Mouse (Mus musculus): ENCODE results near the gene Ubr1. TPM values are rescaled to one million over a fixed set of nuclear protein-coding genes. Genes with fewer than 3 reads are reported as not detected.

Gene Ubr1
- polyA plus RNA-seq, 1 experiment from 2014 or later: 22.7 TPM

DNA sequence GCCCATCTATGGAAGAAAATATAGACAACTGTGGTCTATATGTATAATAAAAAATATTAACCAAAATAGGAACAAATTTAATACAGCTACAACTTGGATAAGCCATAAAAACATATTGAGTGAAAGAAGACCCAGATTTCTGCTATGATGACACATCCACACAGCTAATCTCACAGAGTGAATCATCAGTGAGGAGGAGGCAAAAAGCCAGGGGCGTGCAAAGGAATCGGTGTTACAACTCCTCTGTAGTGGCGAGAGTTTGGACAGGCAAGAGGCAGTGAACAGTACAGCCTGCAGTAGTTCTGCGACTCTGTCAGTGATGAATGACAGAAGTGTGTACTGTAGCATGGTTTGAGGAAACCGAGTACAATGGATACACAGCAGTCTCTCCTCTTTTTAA lies 103.2 kb downstream of the Ubr1 start:
- no peaks in the 10 kb centered on the region for H3K9me3 ChIP-seq
- 88% methylated on average over 5 of the region's 5 CpGs for WGBS
- DNase-seq (ENCODE audit: low spot score): no peak
- peaks cover 75% of the 10 kb centered on the region for H3K36me3 ChIP-seq
- no peak overlapping the region for H3K27ac ChIP-seq
- no peaks in the 10 kb centered on the region for H3K4me1 ChIP-seq
- H3K27me3 ChIP-seq (ENCODE audit: insufficient read depth, poor library complexity, severe bottlenecking): no peaks in the 10 kb centered on the region
- H3K4me3 ChIP-seq: no peak overlapping the region

DNA sequence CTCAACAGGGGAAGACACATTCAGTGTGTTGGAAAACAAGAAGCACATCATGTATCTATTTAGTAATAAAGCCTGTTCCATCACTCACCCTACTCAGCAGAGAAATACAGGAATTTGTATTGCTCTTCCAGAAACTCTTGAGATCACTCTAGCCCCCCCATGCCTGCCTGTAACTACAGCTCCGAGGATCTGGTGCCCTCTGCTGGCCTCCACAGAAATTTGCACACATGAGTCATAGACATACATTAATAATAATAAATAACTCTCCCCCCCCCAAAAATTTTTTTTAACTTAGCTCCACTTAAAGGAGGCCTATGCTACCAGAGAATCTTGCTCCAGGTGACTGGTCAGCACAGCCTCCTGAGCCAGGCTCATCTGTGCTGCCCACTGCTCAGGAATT lies 104.0 kb downstream of the Ubr1 start:
- H3K36me3 ChIP-seq: peaks cover 78% of the 10 kb centered on the region
- WGBS: 27% methylated on average over 1 of the region's 1 CpGs
- H3K27me3 ChIP-seq (ENCODE audit: insufficient read depth, poor library complexity, severe bottlenecking): no peaks in the 10 kb centered on the region
- H3K27ac ChIP-seq: no peak overlapping the region
- no peak for DNase-seq (ENCODE audit: low spot score)
- H3K4me3 ChIP-seq: no peak overlapping the region
- no peaks in the 10 kb centered on the region for H3K9me3 ChIP-seq
- no peaks in the 10 kb centered on the region for H3K4me1 ChIP-seq

DNA sequence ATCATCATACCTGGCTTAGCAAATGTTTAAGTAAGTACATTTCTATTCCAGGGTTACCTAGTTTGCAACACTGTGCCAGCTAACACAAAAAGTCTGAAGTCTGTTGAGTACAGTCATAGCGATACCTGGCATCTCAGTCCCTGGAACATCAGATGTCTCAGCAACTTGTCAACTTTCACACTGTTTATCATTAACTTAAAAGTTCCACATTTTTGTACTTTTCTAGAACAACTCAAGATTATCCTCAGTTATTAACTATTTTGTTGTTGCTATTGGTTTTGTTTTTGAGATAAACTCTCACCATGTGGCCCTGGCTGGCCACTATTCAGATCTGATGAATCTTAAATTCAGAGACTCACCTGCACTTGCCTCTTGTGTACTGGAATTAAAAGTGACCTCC lies 107.1 kb downstream of the Ubr1 start:
- Histone ChIP-seq H3K36me3 (peaks cover 75% of the 10 kb centered on the region), H3K9me3 (no peaks in the 10 kb centered on the region), H3K4me3 (no peak overlapping the region), H3K4me1 (no peaks in the 10 kb centered on the region), H3K27me3 (ENCODE audit: insufficient read depth, poor library complexity, severe bottlenecking) (no peaks in the 10 kb centered on the region), H3K27ac (no peak overlapping the region)
- DNase-seq (ENCODE audit: low spot score): no peak
- 98% methylated on average over 1 of the region's 1 CpGs for WGBS

DNA sequence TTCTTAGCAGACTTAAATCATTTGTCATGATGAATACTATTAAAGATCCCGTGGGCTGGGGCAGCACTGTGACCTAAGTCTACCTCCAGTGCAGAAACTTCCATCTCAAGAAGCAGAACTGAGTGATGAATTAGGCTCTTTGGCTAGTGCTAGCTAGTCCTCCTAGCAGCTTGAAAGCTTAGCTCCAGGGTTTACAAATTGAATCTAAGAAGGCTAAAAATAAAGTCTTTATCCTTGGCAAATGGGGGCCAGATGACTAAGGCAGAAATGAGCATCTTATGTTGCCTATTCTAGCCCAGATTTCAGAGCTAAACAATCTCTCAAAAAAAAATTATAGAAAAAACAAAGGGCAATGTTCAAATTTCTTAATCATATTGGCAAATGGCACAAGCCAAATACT lies 109.8 kb downstream of the Ubr1 start:
- no peak overlapping the region for H3K27ac ChIP-seq
- H3K36me3 ChIP-seq: peaks cover 55% of the 10 kb centered on the region
- no peaks in the 10 kb centered on the region for H3K9me3 ChIP-seq
- DNase-seq (ENCODE audit: low spot score): no peak
- no peak overlapping the region for H3K4me3 ChIP-seq
- WGBS: 85% methylated on average over 1 of the region's 1 CpGs
- no peaks in the 10 kb centered on the region for H3K27me3 ChIP-seq (ENCODE audit: insufficient read depth, poor library complexity, severe bottlenecking)
- H3K4me1 ChIP-seq: no peaks in the 10 kb centered on the region

DNA sequence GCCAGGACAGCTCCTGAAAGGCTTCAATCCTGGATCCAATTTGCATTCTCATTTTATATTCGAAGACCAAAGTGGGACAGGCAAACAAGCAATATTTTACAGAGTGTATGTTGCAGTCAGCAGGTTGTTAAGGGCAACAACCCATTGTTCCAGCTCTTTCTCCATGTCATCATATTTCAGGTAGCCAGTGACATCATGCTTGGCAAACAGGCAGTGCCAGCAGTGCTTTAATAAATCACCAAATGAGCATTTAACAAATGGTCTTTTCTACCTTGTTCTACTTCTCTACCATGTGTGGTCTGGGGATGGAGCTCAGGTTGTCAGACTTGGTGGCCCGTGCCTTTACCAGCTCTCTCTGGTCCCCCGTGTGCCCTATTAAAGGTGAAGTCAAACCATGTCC lies 112.4 kb downstream of the Ubr1 start:
- 80% methylated on average over 3 of the region's 3 CpGs for WGBS
- DNase-seq (ENCODE audit: low spot score): no peak
- no peak overlapping the region for H3K27ac ChIP-seq

DNA sequence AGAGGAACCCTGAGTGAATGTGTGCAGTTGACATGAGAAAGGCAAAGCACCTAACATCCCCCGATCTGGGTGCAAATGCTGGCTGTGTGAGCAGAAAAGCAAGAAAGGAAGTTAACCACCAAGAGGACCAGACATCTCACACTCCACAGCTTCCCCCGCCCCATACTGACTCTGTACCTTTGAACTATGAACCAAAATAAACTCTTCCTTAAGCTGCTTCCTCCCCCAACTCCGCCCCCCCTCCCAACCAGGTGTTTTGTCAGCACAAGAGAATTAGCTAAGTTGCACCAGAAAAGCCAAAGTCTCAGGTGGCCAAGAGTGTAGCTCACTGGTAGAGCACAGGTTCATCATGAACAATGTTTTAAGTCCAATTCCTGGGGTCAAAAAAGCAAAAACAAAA lies 117.4 kb downstream of the Ubr1 start:
- peaks cover 9% of the 10 kb centered on the region for H3K4me1 ChIP-seq
- no peaks in the 10 kb centered on the region for H3K27me3 ChIP-seq (ENCODE audit: insufficient read depth, poor library complexity, severe bottlenecking)
- no peak overlapping the region for H3K27ac ChIP-seq
- WGBS: 77% methylated on average over 3 of the region's 3 CpGs
- DNase-seq (ENCODE audit: low spot score): no peak
- no peaks in the 10 kb centered on the region for H3K9me3 ChIP-seq
- H3K36me3 ChIP-seq: no peaks in the 10 kb centered on the region
- H3K4me3 ChIP-seq: no peak overlapping the region

More for the DNA sequence above, 112.4 kb downstream of the Ubr1 start:
- no peaks in the 10 kb centered on the region for H3K27me3 ChIP-seq (ENCODE audit: insufficient read depth, poor library complexity, severe bottlenecking)
- H3K4me3 ChIP-seq: no peak overlapping the region
- no peaks in the 10 kb centered on the region for H3K4me1 ChIP-seq
- no peaks in the 10 kb centered on the region for H3K9me3 ChIP-seq
- peaks cover 30% of the 10 kb centered on the region for H3K36me3 ChIP-seq

DNA sequence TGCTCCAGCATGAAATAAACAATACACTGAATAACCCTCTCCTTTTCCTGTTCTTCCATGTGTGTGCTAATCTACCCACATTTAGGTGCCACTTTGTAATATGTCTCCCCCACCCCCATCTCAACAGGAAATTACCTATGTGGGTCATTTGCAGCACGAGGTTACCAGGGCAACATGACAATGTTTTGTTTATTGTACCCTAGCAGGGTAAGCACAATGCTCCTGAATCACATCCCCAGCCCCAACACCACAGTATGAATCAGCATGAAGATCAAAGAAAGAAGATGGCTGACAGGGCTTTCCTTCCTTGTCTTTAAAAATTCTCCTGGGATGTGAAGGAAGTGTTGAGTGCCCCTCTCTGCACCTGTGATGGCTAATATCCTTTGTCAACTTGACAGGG lies 117.9 kb downstream of the Ubr1 start:
- Histone ChIP-seq H3K9me3 (no peaks in the 10 kb centered on the region), H3K27ac (no peak overlapping the region), H3K4me3 (no peak overlapping the region), H3K4me1 (peaks cover 9% of the 10 kb centered on the region), H3K27me3 (ENCODE audit: insufficient read depth, poor library complexity, severe bottlenecking) (no peaks in the 10 kb centered on the region), H3K36me3 (no peaks in the 10 kb centered on the region)
- 54% methylated on average over 1 of the region's 1 CpGs for WGBS
- DNase-seq (ENCODE audit: low spot score): no peak

DNA sequence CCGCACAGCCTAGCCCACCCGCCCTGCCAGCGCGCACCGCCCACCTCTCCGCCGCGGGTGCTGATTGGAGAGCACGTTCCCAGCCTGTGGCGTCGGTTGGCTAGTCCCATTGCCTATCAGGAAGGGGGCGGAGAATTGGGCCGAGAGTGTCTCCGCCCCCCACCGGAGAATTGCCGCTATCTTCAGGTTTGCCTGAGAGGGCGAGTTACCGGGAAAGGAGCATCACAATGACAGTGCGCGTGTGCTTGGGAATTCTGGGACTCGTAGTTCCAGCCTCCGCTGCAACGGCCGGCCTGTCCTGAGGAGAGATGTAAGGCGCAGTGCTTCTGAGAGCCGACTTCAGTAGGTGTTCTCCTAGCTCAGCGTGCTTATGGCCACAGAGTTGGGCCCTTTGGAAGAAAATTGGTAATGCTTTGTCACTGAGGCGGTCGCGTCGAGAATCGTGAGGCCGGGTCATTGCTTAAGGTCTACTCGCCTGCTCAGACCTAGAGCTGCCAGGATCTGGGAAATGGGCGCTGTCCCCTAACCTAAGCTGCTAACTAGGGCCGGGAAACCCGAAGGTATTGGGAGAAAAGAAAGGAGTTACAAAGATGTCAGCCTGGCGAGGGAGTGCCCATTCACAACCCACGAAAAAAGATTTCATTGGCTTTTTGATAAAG lies 120.0 kb downstream of the Ubr1 start, which contains the start of gene Ttbk2:
Gene Ttbk2 (minus strand): TSS at position 181 of the 659 bp plus-strand sequence.
- H3K9me3 ChIP-seq: no peaks in the 10 kb centered on the region
- H3K4me1 ChIP-seq: peaks cover 9% of the 10 kb centered on the region
- H3K4me3 ChIP-seq: peak within 1 kb of the TSS; percentile 96
- H3K27me3 ChIP-seq (ENCODE audit: insufficient read depth, poor library complexity, severe bottlenecking): no peaks in the 10 kb centered on the region
- H3K27ac ChIP-seq: peak within 1 kb of the TSS; percentile 89
- peak; percentile 99 for DNase-seq (ENCODE audit: low spot score)
- no peaks in the 10 kb centered on the region for H3K36me3 ChIP-seq
- under 1% methylated on average over 39 of the region's 39 CpGs for WGBS

DNA sequence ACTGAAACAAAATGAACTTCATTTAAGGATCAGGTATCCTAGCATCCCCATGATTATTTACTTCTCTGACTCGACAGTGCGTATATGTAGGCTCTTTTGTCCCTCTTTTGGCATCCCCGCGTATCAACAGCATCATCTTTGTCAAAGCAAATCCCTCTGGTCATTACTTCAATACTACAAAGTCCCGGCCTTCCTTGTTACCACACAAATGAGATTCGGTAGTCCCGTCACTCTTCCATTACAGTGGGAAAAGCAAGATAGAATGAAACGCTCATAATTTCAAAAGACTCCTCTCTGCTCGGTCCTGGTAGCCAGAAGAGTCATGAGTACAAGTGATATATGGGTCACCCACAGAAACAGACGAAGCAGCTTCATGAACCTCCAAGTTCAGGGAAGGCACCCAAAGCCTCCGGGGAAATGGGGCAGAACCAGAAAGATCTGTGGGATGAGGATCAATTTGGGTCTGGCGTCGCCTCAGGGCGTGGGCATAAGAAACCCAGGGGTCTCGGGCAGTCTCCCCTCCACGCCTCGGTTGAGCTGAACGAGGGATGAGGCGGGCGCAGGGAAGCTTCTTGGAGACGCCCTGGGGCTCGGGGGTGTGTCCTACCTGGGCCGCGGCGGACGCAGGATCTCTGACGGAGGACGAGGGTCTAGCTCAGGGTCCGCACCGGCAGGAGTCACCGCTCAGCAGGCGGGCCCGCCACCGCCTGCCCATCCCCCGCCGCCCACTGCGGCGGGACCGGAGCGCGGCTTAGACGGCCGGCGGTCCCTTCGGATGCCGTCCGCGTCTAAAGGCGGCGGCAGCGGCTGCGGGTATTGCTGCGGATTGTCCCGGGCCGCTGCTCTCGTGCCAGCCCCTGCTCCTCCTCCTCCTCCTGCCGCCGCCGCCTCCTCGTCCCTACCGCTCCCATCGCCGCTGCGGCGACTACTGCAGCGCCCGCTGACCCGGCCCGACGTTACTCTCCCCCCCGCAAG lies 120.8 kb downstream of the Ubr1 start, which contains the start of gene Cdan1:
Gene Cdan1 (minus strand): TSS at position 680 of the 975 bp plus-strand sequence.
- peak within 1 kb of the TSS; percentile 96 for H3K4me3 ChIP-seq
- WGBS: under 1% methylated on average over 71 of the region's 71 CpGs
- no peaks in the 10 kb centered on the region for H3K36me3 ChIP-seq
- H3K9me3 ChIP-seq: no peaks in the 10 kb centered on the region
- H3K27me3 ChIP-seq (ENCODE audit: insufficient read depth, poor library complexity, severe bottlenecking): no peaks in the 10 kb centered on the region
- H3K4me1 ChIP-seq: peaks cover 9% of the 10 kb centered on the region
- peak; percentile 83 for DNase-seq (ENCODE audit: low spot score)
- peak within 1 kb of the TSS; percentile 89 for H3K27ac ChIP-seq

DNA sequence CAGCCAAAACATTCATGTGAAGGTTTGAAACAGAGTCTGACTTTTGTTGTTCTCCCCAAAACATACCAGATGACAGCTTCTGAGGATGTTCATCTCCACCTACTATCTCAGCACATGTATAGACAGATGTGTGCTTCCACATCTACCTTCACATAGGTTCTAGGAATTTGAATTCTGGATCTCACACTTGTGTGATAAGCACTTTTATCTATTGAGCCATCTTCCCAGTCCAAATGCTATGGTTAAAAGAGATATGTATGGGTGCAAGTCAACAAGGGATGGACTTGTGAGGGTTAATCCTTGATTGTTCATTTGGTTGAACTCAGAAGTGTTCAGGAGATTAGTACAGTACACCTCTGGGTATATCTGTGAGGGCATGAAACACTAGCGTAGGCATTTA lies 125.2 kb downstream of the Ubr1 start:
- Histone ChIP-seq H3K4me3 (no peak overlapping the region), H3K9me3 (no peaks in the 10 kb centered on the region), H3K27ac (no peak overlapping the region), H3K27me3 (ENCODE audit: insufficient read depth, poor library complexity, severe bottlenecking) (no peaks in the 10 kb centered on the region), H3K36me3 (no peaks in the 10 kb centered on the region), H3K4me1 (peaks cover 9% of the 10 kb centered on the region)
- no peak for DNase-seq (ENCODE audit: low spot score)
- 89% methylated on average over 1 of the region's 1 CpGs for WGBS

DNA sequence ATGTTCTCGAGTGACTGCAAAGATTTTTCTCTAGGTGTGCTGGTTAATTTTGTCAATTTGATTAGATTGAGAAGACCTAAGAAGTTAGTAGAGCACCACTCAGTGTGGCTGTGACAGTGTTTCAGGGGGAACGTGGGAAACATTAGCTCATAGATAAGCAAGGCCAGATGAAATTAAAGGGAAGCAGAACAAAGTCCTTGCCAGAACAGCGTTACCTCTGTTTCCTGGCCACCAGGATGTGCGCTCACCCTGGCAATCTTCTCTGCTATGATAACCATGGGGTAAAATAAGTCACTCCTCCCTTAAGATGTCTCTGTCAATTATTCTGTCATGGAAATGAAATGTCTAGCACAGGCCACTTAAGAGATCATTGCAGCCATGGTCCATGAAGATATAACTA lies 126.5 kb downstream of the Ubr1 start:
- DNase-seq (ENCODE audit: low spot score): no peak
- 50% methylated on average over 4 of the region's 4 CpGs for WGBS
- Histone ChIP-seq H3K36me3 (no peaks in the 10 kb centered on the region), H3K27me3 (ENCODE audit: insufficient read depth, poor library complexity, severe bottlenecking) (no peaks in the 10 kb centered on the region), H3K4me3 (no peak overlapping the region), H3K4me1 (peaks cover under 1% of the 10 kb centered on the region; the same call in 1 of the 2 replicates), H3K9me3 (no peaks in the 10 kb centered on the region), H3K27ac (no peak overlapping the region)

DNA sequence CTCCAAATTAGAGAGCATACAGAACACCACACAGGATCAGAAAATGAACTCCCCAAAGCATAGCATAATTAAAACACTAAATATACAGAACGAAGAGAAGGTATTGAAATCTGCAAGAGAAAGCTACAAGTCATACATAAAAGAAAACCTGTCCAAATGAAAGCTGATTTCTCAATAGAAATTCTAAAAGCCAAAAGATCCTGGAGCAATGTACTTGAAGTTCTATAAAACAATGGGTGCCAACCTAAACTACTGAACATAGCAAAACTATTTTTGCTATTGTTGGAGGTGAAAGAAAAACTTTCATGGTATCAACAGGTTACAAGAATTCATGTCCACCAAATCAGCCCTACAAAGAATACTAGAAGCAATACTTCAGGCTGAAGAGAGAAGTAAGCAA lies 129.3 kb downstream of the Ubr1 start:
- no peaks in the 10 kb centered on the region for H3K4me1 ChIP-seq
- peaks cover 6% of the 10 kb centered on the region; the same call in 1 of the 2 replicates for H3K36me3 ChIP-seq
- no peak overlapping the region for H3K27ac ChIP-seq
- WGBS: 78% methylated on average over 1 of the region's 1 CpGs
- no peak for DNase-seq (ENCODE audit: low spot score)
- no peaks in the 10 kb centered on the region for H3K9me3 ChIP-seq
- H3K4me3 ChIP-seq: no peak overlapping the region
- no peaks in the 10 kb centered on the region for H3K27me3 ChIP-seq (ENCODE audit: insufficient read depth, poor library complexity, severe bottlenecking)

DNA sequence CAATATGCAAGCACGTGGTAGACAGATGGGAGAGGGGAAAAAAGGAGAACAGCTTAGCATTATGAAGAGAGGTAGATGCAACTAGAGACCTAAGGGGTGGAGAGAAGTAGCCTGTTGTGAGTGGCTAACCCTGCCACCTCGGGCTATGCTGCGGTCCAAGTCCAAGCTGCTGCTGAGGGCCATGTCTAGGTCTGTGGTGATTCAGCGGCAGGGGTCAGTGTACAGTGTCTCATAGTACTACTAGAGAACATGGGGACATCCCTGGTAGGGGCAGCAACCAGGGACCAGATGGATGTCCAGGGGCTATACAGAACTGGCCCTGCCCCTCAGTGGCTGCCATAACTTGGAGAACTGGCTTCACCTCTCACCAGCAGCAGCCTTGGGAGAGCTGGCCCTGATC lies 135.3 kb downstream of the Ubr1 start:
- H3K4me1 ChIP-seq: no peaks in the 10 kb centered on the region
- H3K27me3 ChIP-seq (ENCODE audit: insufficient read depth, poor library complexity, severe bottlenecking): no peaks in the 10 kb centered on the region
- no peak overlapping the region for H3K4me3 ChIP-seq
- no peak for DNase-seq (ENCODE audit: low spot score)
- H3K36me3 ChIP-seq: peaks cover 20% of the 10 kb centered on the region
- no peaks in the 10 kb centered on the region for H3K9me3 ChIP-seq
- WGBS: 89% methylated on average over 4 of the region's 4 CpGs
- no peak overlapping the region for H3K27ac ChIP-seq

Data from heart, embryonic 10.5 days (tissue).